Mouse (Mus musculus) retina, adult 2 months (tissue): Measurements from ENCODE around the gene Fabp6.

ENCODE experiments used
- DNase-seq: peaks from one replicate; pipeline ENCODE4 v3.0.0-alpha.2; 2012; ENCODE audit warnings: low read depth, low spot score

Gene Fabp6

GRCm38 (mm10) chr11:43601440-43601839, at the start of gene Fabp6:
TSS of gene Fabp6 (minus strand) at chr11:43601540.
- no peak for DNase-seq

GRCm38 (mm10) chr11:43645286-43645685, 43.9 kb upstream of the Fabp6 start:
- DNase-seq: no peak

- DNase-seq: peak; percentile 32
Observed at GRCm38 (mm10) chr11:43643180-43643591, 41.8 kb upstream of the Fabp6 start.

- DNase-seq: no peak
Observed at GRCm38 (mm10) chr11:43638486-43638885, 37.1 kb upstream of the Fabp6 start.

- DNase-seq: no peak
Observed at GRCm38 (mm10) chr11:43636761-43637160, 35.4 kb upstream of the Fabp6 start.

- no peak for DNase-seq
Observed at GRCm38 (mm10) chr11:43633658-43634401, 32.5 kb upstream of the Fabp6 start.

- no peak for DNase-seq
Observed at GRCm38 (mm10) chr11:43633165-43633564, 31.8 kb upstream of the Fabp6 start.

- no peak for DNase-seq
Observed at GRCm38 (mm10) chr11:43632566-43632965, 31.2 kb upstream of the Fabp6 start.

- no peak for DNase-seq
Observed at GRCm38 (mm10) chr11:43631645-43632044, 30.3 kb upstream of the Fabp6 start.

GRCm38 (mm10) chr11:43626927-43627645, 25.7 kb upstream of the Fabp6 start:
- no peak for DNase-seq

GRCm38 (mm10) chr11:43626300-43626926, 25.1 kb upstream of the Fabp6 start:
- DNase-seq: no peak

GRCm38 (mm10) chr11:43624341-43624740, 23.0 kb upstream of the Fabp6 start:
- DNase-seq: no peak

- no peak for DNase-seq
Observed at GRCm38 (mm10) chr11:43621769-43622168, 20.4 kb upstream of the Fabp6 start.

GRCm38 (mm10) chr11:43618403-43618802, 17.1 kb upstream of the Fabp6 start:
- no peak for DNase-seq

- no peak for DNase-seq
Observed at GRCm38 (mm10) chr11:43617924-43618323, 16.6 kb upstream of the Fabp6 start.

GRCm38 (mm10) chr11:43612834-43613488, 11.6 kb upstream of the Fabp6 start:
- DNase-seq: peak; percentile 61

- no peak for DNase-seq
Observed at GRCm38 (mm10) chr11:43610662-43611033, 9.3 kb upstream of the Fabp6 start.

GRCm38 (mm10) chr11:43610006-43610661, 8.8 kb upstream of the Fabp6 start:
- DNase-seq: no peak

GRCm38 (mm10) chr11:43608440-43608839, 7.1 kb upstream of the Fabp6 start:
- DNase-seq: no peak

- no peak for DNase-seq
Observed at GRCm38 (mm10) chr11:43605859-43606258, 4.5 kb upstream of the Fabp6 start.

GRCm38 (mm10) chr11:43604891-43605290, 3.6 kb upstream of the Fabp6 start:
- no peak for DNase-seq

GRCm38 (mm10) chr11:43604207-43604606, 2.9 kb upstream of the Fabp6 start:
- no peak for DNase-seq
